Mouse (Mus musculus) neutrophil, adult 5-6 weeks (primary cell): Measurements from ENCODE around the gene Fam136a. TPM values are rescaled to one million over a fixed set of nuclear protein-coding genes. Genes with fewer than 3 reads are reported as not detected.
"Not testable (repeated sequence)": the region's sequence is repeated elsewhere in the genome, so short reads cannot be mapped to it uniquely, and the experiment has no call there.

Experiments used
- ATAC-seq: fragments of 151-379, 151-347 bp; 2 replicates; pipeline ENCODE4 v1.8.0; 2017; ENCODE audit warnings: mild to moderate bottlenecking, moderate TSS enrichment; ENCODE audit not compliant: insufficient number of reproducible peaks, poor library complexity, low FRiP score, severe bottlenecking; ENCODE audit errors: extremely low read depth
- total RNA-seq: library from RNA; stranded (forward); fragments of 200-1000 nt; gene quantifications from 2 replicates; pipeline ENCODE4 v1.2.3, GENCODE M21; 2017

The Fam136a gene
- total RNA-seq, result 15.3 and 23.0 TPM in 2 replicates

GRCm38 (mm10) chr6:86365371-86366124, at the start of gene Fam136a:
Gene Fam136a, plus strand, starts transcription at chr6:86365646.
- peak; percentile 94 for ATAC-seq

- no peak for ATAC-seq
These were observed 48.4 kb upstream of the Fam136a start for GRCm38 (mm10) chr6:86317066-86317465.

GRCm38 (mm10) chr6:86318855-86319254, 46.6 kb upstream of the Fam136a start:
- no peak for ATAC-seq

GRCm38 (mm10) chr6:86322031-86322563, 43.3 kb upstream of the Fam136a start:
- no peak for ATAC-seq

- no peak for ATAC-seq
These were observed 42.5 kb upstream of the Fam136a start for GRCm38 (mm10) chr6:86322991-86323390.

- ATAC-seq, result no peak
These were observed 41.0 kb upstream of the Fam136a start for GRCm38 (mm10) chr6:86324400-86324799.

- no peak for ATAC-seq
These were observed 39.8 kb upstream of the Fam136a start for GRCm38 (mm10) chr6:86325646-86326045.

- ATAC-seq, result no peak
These were observed 38.6 kb upstream of the Fam136a start for GRCm38 (mm10) chr6:86326866-86327265.

GRCm38 (mm10) chr6:86328369-86328768, 37.1 kb upstream of the Fam136a start:
- no peak for ATAC-seq

- no peak for ATAC-seq
These were observed 35.5 kb upstream of the Fam136a start for GRCm38 (mm10) chr6:86329943-86330342.

GRCm38 (mm10) chr6:86335121-86335849, 30.2 kb upstream of the Fam136a start:
- no peak for ATAC-seq

- ATAC-seq, result no peak
These were observed 29.6 kb upstream of the Fam136a start for GRCm38 (mm10) chr6:86335860-86336259.

GRCm38 (mm10) chr6:86336340-86336739, 29.1 kb upstream of the Fam136a start:
- not testable (repeated sequence) for ATAC-seq

GRCm38 (mm10) chr6:86343656-86344055, 21.8 kb upstream of the Fam136a start:
- ATAC-seq, result no peak

GRCm38 (mm10) chr6:86346063-86346462, 19.4 kb upstream of the Fam136a start:
- no peak for ATAC-seq

- no peak for ATAC-seq
These were observed 16.2 kb upstream of the Fam136a start for GRCm38 (mm10) chr6:86349257-86349656.

- ATAC-seq, result no peak
These were observed 10.5 kb upstream of the Fam136a start for GRCm38 (mm10) chr6:86354948-86355347.

GRCm38 (mm10) chr6:86356956-86357355, 8.5 kb upstream of the Fam136a start:
- no peak for ATAC-seq

GRCm38 (mm10) chr6:86360691-86361090, 4.8 kb upstream of the Fam136a start:
- ATAC-seq, result no peak

GRCm38 (mm10) chr6:86361373-86361772, 4.1 kb upstream of the Fam136a start:
- ATAC-seq, result no peak
